Mouse (Mus musculus) urinary bladder, postnatal 25 days (tissue): ENCODE results near the gene Ccdc163.

Experiments used
- DNase-seq: peaks from one replicate; pipeline ENCODE4 v3.0.0; 2022; ENCODE audit warnings: low spot score

Gene Ccdc163

DNA sequence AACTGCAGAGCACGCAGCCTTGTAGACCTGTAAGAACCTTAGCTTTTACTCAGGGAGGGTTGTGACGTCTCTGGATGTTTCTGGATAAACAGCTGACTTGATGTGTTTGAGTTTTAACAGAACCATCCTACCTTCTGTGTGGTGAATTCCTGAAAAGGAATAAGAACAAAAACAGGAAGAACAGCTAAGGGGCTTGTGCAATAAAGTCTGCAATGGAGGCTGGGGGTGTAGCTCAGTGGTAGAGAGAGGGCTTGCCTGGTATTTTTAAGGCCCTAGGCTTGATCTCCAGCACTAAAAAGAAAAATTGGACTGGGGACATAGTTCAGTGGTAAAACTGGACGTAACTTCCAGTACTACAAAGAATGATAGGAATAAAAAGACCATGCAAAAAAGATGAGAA, 68.8 kb downstream of the Ccdc163 start:
- DNase-seq, result no peak

DNA sequence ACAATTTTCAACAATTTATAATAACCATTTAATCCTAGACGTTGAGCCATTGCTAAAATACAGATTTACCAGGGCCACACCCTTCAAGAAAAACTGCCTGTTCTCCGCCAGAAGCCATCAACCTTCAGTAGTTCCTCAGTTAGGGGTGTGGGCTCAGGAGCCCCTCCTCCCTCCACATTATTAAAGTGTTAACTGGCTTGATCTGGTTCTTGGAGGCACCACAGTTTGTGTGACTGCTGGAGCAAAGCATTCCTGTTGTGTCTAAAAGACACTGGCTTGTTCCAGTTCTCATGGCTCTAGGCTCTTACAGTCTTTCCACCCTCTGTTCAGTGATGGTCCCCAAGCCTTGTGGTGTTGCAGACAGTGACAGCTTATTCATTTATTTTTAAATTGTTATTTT, 72.2 kb downstream of the Ccdc163 start:
- DNase-seq, result no peak

DNA sequence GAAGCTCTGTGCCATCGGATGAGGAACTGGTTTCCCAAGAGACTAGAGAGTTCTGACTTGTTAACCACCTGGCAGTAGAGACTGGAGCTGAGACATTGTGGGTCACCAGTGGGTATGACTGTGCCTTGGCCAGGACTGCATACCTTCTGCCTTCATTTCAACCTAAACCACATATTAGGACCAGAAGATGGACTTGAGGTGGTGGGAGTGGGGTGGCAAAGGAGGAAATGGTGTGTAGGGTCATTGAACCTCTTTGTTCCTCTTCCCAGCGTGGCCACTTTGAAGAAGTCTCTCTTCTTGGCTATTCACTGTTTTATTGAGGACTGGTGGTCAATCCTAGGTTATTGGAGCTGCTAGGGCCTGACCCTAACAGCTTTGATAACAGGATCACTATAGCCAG, 73.1 kb downstream of the Ccdc163 start:
- no peak for DNase-seq

DNA sequence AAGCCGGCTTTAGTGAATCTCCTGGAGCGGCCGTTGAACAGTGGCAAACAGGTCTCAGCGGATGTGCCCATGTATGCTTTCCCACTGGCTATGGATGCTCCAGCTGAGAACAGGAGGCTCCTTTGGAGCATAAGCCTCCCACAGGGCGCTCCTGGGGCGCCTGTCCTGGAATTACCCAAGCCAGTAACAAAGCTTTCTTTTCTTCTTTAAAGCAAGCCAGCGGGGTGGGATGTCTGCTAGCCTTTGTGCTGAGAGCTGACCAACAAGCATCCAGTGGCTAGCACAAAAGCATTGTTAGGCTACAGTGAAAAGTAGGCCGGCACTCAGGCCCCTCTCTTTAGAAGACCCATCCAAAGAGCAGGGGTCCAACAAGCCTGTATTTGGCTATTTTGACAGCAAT, 73.9 kb downstream of the Ccdc163 start:
- DNase-seq, result no peak

DNA sequence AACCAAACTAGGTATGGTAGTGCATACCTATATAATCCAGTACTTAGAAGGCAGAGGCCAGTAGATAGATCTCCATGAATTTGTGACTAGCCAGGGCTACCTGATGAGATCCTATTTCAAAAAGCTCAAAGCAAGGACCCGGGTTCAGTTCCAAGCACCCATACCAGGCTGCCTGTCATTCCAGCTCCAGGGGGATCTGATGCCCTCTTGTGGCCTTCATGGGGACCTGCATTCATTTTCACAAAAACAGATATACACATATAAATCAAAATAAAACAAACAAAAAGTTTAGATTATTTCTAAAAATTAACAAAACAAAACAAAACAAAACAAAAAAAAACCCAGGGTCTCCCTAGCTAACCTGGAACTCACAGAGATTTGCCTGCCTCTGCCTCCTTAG, 78.3 kb downstream of the Ccdc163 start:
- DNase-seq, result no peak

DNA sequence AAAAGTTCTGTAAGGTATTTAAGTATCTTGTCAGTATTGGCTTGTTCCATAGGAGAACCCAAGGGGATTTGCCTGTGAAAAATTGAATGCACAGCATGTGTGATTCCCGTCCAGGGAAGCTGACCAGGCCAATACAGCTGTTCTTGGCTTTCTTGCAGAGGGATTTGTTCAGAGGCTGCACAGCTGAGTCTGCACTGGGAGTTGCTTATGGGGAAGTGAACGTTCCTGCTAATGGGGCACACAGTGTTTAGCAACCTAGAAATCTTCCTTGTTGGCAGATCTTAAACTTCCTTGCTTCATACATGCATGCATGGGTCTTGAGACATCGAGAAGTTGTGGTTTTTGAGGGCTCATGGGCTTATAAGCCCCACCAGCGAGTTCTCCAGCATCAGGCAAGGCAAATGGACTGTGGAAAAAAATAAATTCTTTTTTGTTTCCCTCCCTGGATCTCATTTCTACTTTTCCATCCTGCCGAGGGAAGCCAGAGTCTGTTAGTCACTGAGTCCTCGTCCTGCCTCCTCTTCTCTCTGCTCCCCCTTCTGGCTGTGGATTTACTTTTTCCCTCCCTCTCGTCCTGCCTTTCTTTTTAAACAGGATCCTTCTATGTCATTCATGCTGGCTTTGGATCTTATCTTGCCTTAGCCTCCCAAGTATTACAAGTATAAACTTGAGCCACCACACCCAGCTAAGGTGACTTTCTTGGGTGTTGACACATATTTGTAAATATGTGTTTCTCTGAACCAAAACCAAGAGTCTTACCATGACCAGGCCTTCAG, 79.9 kb downstream of the Ccdc163 start:
- no peak for DNase-seq

DNA sequence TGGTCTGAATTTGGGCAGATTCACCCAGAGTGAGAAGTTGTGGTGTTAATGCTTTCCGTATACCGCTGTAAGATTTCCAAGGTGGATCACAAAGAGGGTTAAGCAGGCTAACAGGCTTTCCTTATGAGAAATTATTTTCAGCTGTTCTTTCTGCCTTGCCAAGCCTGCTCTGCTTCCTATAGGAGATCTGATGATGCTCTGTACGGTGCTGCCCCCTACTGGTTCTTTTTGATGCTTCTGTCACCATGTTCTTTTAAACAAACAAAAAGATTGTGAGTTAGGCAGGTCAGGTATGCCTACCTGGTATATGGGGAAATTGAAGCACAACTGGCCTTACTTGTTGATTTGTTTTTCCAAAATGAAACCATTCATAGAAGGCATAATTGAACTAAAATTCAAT, 80.6 kb downstream of the Ccdc163 start:
- DNase-seq, result peak; percentile 70

DNA sequence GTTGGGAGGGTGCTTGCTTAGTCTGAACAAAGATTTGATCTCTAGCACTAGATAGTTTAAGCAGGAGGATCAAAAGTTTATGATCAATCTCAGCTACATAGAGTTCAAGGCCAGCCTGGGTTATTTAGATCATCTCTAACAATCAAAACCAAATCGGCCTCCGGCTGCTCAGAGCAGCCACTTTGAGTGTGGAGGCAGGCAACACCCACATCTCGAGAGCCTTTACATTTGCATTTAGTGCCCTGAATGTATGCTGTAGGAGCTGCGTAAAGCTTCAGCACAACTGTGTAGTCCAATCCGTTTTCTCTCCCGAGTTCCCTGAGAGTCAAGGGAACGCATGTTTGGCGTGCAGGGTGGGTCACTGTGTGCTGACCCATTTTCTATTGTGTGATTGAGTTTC, 84.1 kb downstream of the Ccdc163 start:
- DNase-seq, result no peak

DNA sequence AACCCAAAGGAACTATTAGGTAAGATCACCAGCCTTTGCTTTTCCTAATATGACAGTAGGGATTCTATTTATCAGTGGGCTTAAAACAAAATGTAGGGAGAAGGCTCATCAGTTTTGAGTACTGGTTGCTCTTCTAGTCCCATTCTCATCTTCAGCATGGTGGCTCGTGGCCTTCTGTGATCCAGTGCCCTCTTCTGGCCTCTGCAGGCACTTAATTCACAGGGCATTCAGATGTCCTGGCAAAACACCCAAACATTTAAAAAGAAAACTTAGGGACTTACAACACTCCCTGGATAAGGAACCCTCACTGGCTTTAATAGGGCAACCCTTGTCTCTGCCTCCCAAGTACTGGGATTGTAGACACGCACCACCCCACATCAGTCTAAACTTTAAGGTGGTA, 86.0 kb downstream of the Ccdc163 start:
- no peak for DNase-seq

DNA sequence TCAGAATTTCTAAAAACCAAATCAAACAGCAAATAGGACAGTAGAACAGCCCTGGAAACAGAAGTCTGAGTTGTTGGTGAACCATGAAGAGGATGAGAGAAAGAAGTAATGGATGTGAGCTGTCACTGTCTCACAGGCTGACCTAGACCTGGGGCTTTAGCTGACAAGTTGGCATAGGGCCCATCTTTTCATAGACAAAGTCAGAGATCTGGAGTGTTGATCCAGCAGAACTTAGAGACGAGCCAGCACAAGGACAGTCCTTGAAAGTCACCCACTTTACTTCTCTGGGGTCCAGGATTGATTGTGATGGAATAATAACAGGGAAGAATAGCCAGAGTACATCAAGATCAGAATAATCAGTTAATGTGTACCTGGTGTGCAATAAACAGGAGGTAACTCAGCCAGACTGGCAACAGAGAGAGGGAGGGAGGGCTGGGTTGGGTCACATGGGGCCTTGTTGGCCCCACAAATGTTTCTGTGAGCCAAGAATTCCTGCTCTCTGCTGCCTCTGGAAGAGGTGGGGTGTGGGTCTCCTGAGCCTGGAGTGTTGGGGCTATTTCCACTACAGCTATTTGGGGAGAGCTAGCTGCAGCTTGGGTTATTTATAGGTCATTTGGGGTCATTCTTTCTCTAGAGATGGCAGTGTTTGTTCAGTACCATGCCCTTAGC, 88.3 kb downstream of the Ccdc163 start:
- DNase-seq, result no peak

DNA sequence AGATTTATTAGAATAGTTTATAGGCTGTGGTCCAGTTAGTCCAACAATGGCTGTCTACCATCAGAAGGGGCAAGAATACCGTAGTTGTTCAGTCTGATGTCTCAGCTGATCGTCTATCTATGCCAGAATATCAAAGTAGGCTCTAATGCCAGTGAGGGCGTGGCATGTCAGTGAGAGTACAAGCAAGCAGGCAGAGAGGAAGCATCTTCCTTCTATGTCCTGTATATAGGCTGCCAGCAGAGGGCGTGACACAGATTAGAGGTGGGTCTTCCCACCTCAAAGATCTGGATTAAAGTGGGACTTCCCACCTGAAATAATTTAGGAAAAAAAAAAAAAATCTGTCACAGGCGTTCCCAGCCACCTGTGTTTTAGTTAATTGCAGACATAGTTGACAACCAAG, 91.6 kb downstream of the Ccdc163 start:
- no peak for DNase-seq
